Mouse (Mus musculus) monocyte, adult 5-6 weeks (primary cell): ENCODE measurements around the gene Dcaf6. TPM values are rescaled to one million over a fixed set of nuclear protein-coding genes. Genes with fewer than 3 reads are reported as not detected.
A peak's percentile ranks its signal among the peaks of the same experiment; 100 is the strongest.

ENCODE experiments used
- ATAC-seq: fragments of 153-309, 156-312 bp; replicated peaks from 2 replicates; pipeline ENCODE4 v1.8.0; 2017; ENCODE audit warnings: mild to moderate bottlenecking; ENCODE audit not compliant: low TSS enrichment, insufficient number of reproducible peaks, severe bottlenecking, poor library complexity, low FRiP score
- total RNA-seq: library from RNA; stranded (forward); fragments of 200-1000, 200-491, 200-594 nt; gene quantifications from 3 replicates; pipeline ENCODE4 v1.2.3, GENCODE M21; 2017

Dcaf6 gene
- total RNA-seq = 14.3 to 26.5 TPM (median 17.9 TPM) in 3 replicates

DNA sequence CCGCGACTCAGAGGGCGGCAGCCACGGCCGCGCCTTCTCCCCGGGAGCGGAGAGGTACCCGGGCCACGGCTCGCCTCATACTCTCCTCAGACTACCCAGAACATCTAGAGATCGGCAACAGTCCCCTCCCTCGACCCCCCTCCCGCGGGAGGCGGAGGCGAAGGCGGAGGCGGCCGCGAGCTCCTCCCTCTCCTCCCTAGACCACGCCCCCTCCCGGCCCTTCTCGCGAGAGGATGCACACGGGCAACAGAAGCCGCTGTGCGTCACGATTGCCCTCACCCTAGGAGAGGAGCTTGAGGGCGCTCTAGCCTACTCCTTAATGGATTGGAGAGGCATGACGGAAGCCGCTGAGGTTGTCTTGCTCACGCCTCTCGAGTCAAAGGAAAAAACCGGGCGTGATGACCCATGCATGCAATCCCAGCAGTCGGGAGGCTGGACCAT, at the start of gene Dcaf6, which contains the start of gene Mpc2:
Gene Dcaf6, minus strand, starts transcription at position 116 of the 441 bp plus-strand sequence.
Gene Mpc2, plus strand, starts transcription at position 278 of the 441 bp plus-strand sequence.
- ATAC-seq = peak; percentile 85

- no peak for ATAC-seq
These were observed 46.0 kb upstream of the Dcaf6 start for GRCm38 (mm10) chr1:165506303-165506702.

GRCm38 (mm10) chr1:165503307-165504024, 43.2 kb upstream of the Dcaf6 start:
- no peak for ATAC-seq

DNA sequence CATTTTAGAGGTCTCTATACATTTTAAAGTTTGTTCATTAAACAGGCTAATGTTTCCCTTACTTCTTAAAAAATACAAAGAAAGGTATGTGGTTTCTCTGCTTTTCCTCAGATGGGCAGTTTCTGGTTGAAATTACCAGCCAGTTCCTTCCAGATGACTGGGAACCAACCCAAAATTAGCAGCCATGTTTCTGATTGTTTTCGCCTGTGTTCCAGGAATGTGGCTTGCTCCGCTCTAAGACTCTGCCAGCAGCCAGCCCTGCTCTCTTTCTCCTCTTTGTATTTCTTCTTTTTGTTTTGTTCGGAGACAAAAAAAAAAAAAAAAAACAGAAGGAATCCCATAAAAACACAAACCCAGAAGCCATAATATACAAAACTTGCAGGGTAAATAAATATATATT, 38.6 kb upstream of the Dcaf6 start:
- ATAC-seq = no peak

GRCm38 (mm10) chr1:165489197-165489596, 28.9 kb upstream of the Dcaf6 start:
- ATAC-seq = no peak

GRCm38 (mm10) chr1:165486108-165486507, 25.8 kb upstream of the Dcaf6 start:
- no peak for ATAC-seq

DNA sequence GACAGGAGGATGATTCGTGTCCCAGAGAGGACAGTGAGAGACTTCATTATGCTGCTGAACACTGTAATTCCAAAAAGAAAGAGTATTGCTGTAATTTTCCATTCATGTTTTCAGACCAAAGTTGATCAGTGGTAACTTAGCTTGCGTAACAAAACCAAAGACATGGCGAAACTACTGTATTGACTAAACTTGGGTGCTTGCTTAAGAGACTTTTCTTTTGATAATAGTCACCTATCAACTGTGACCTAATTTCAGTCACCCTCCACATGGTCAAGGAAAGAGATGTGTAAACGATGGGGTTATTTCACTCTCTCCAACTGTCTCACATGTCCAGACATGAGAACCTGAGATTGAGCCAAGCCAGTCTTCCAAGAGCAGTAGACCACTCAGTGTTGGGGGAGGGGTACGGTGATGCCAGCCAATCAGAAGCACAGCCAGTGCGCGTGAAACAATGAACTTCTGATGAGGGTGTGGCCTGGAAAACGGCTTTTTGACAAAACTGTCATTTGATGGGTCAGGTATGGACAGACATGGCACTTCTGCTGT, 24.5 kb upstream of the Dcaf6 start, which contains the start of gene Adcy10:
Gene Adcy10, plus strand, starts transcription at position 496 of the 546 bp plus-strand sequence.
- ATAC-seq = peak; percentile 50; the same call in 1 of the 2 replicates

- ATAC-seq = no peak; the same call in 1 of the 2 replicates
These were observed 11.2 kb upstream of the Dcaf6 start for GRCm38 (mm10) chr1:165471490-165471889.

GRCm38 (mm10) chr1:165469717-165470116, 9.4 kb upstream of the Dcaf6 start:
- no peak for ATAC-seq

GRCm38 (mm10) chr1:165468971-165469370, 8.7 kb upstream of the Dcaf6 start:
- ATAC-seq = no peak

GRCm38 (mm10) chr1:165464574-165464973, 4.3 kb upstream of the Dcaf6 start:
- ATAC-seq = no peak

GRCm38 (mm10) chr1:165462861-165463260, 2.6 kb upstream of the Dcaf6 start:
- no peak for ATAC-seq

DNA sequence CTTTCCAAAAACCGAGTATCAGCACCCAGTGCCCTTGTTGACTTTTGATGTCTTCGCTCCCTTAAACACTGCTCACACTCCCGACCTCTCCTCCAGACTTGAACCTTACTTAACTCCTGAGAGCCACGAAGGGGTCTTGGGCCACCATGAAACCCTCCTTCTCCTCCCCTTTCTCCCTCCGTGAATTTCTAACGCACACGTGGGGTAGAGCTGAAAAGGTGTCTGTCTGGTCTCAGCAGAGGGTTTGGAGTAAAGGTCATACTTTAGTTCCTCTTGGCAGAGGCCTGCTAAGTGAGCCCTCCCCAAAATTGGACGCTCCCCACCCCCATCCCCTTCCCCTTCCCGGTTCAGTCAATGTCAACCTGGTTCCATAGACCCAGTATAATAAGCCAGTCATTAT, 1.4 kb upstream of the Dcaf6 start:
- ATAC-seq = no peak

DNA sequence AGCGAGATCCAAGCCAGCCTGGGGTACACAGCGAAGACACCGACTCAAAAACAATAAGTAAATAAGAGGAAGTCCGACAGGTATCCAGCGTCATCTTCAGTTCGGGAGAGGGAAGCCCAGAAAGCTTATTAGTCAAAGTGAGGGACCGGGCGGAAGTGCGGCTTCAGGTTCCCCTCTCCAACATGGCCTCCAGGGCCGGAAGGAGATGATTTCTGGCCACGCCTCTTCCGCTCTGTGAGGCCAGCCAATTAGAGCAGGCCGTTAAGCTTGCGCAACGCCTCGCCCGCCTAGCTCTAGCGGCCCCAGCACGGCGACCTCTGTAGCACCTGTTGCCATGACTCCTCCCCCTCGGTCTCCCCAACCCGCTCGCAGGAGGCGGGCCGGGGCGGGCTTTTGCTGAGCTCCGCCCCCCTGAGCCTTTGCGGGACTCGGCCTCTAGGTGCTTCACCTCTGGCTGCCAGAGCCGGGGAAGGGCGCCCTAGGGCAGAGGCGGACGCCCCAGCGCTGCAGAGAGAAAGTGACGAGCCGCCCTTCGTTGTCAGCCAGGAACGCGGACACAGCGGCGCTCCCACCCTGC, 614 bp upstream of the Dcaf6 start:
- peak; percentile 86 for ATAC-seq

- no peak for ATAC-seq
These were observed 633 bp downstream of the Dcaf6 start for GRCm38 (mm10) chr1:165459503-165460181.

GRCm38 (mm10) chr1:165459041-165459502, 1.2 kb downstream of the Dcaf6 start:
- ATAC-seq = no peak

DNA sequence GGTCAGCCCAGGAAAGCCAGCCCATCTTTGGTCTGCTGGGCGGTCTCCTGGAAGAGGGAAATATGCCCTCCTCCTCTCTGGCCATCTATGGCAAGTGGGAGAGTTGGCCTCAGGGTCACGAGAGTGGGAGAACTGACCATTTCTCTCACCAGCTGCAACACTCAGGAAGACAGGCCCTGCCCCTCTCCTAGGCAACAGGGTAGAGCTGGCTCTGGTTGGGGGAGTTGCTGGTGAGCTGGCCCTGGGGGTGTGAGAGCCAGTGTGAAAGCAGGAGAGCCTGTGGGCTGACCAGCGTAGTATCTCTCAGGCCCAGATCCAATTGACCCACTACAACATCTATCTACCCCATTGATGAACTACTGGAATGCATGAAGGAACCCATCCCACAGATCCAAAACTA, 18.6 kb downstream of the Dcaf6 start:
- ATAC-seq = no peak

DNA sequence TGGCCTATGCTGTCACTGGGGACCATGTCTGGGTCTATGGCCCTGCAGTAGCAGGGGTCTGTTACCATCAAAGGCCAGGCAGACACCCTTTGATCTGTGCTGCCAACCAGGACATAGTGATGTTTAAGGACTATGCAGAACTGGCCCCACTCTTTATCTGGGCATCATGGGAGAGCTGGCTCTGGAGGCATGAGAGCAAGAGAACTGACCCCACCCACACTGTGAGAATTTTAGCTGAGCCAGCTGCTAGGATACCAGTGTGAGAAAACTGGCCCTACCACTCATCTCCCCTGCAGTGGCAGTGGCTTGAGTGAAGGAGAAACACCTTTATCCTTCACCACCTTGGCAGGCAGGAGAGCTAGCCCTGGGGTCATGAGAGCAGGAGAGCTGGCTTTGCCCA, 19.1 kb downstream of the Dcaf6 start:
- ATAC-seq = no peak

DNA sequence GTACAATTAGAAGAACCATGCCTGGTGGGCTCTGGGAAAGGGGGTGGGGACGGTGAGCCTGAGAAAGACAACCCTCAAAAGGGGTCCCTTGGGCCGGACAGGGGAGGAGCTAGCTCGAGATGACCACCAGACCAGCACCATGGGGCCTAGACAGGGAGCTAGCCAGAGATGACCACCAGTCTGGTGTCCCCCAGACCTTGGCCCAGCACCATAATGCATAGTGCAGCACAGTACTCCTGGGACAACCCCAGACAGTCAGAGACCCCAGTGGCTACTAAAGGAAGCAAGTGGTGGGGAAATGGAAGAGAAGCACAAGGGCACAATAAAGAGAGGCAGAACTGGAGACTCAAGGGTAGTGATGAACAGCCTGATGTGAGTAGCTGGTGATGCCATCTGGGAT, 19.5 kb downstream of the Dcaf6 start:
- no peak for ATAC-seq
